Mouse (Mus musculus) kidney, embryonic 14.5 days (tissue): ENCODE results near the gene Ccdc150. TPM values are rescaled to one million over a fixed set of nuclear protein-coding genes. Genes with fewer than 3 reads are reported as not detected.

ENCODE experiments used
- polyA plus RNA-seq: library from polyadenylated mRNA; unstranded; fragments of >200 nt; fragmentation: Nextera tagmentation; extraction: Ambion mirVana; gene quantifications from 2 replicates; pipeline ENCODE4 v1.2.1, GENCODE M21; 2014

Ccdc150 gene
- polyA plus RNA-seq, 1 experiment from 2014 or later = 0.23 TPM

Other genes starting within 250 kb of the Ccdc150 start
- 1.7 and 2.2 TPM in 2 replicates for gene Hecw2, start 55.5 kb upstream of the Ccdc150 start, polyA plus RNA-seq
- 20.5 and 32.5 TPM in 2 replicates for gene Gtf3c3, start 188.3 kb downstream of the Ccdc150 start, polyA plus RNA-seq